Mouse (Mus musculus): ENCODE results near the gene Sik2.

Gene Sik2

GRCm38 (mm10) chr9:50986677-50987076, 22.2 kb downstream of the Sik2 start:
- DNase-seq (ENCODE audit: low read depth in 1 of 2, low spot score in 2 of 2) = no peak

- DNase-seq (ENCODE audit: low read depth in 1 of 2, low spot score in 2 of 2) = no peak
These were observed 22.8 kb downstream of the Sik2 start for GRCm38 (mm10) chr9:50986123-50986522.

GRCm38 (mm10) chr9:50981499-50982190, 27.2 kb downstream of the Sik2 start:
- DNase-seq (ENCODE audit: low read depth in 1 of 2, low spot score in 2 of 2) = no peak

- DNase-seq (ENCODE audit: low read depth in 1 of 2, low spot score in 2 of 2) = no peak
These were observed 34.2 kb downstream of the Sik2 start for GRCm38 (mm10) chr9:50974631-50975030.

- no peak for DNase-seq (ENCODE audit: low read depth in 1 of 2, low spot score in 2 of 2)
These were observed 38.5 kb downstream of the Sik2 start for GRCm38 (mm10) chr9:50970413-50970812.

GRCm38 (mm10) chr9:50969266-50969665, 39.6 kb downstream of the Sik2 start:
- no peak for DNase-seq (ENCODE audit: low read depth in 1 of 2, low spot score in 2 of 2)

- DNase-seq (ENCODE audit: low read depth in 1 of 2, low spot score in 2 of 2) = no peak
These were observed 42.6 kb downstream of the Sik2 start for GRCm38 (mm10) chr9:50966277-50966676.

GRCm38 (mm10) chr9:50965392-50965791, 43.5 kb downstream of the Sik2 start:
- no peak for DNase-seq (ENCODE audit: low read depth in 1 of 2, low spot score in 2 of 2)

GRCm38 (mm10) chr9:50964911-50965310, 44.0 kb downstream of the Sik2 start:
- DNase-seq (ENCODE audit: low read depth in 1 of 2, low spot score in 2 of 2) = no peak

GRCm38 (mm10) chr9:50957956-50958489, 50.9 kb downstream of the Sik2 start:
- DNase-seq (ENCODE audit: low read depth in 1 of 2, low spot score in 2 of 2) = no peak

- DNase-seq (ENCODE audit: low read depth in 1 of 2, low spot score in 2 of 2) = no peak
These were observed 53.7 kb downstream of the Sik2 start for GRCm38 (mm10) chr9:50955176-50955575.

- no peak for DNase-seq (ENCODE audit: low read depth in 1 of 2, low spot score in 2 of 2)
These were observed 60.6 kb downstream of the Sik2 start for GRCm38 (mm10) chr9:50948097-50948823.

- no peak for DNase-seq (ENCODE audit: low read depth in 1 of 2, low spot score in 2 of 2)
These were observed 62.5 kb downstream of the Sik2 start for GRCm38 (mm10) chr9:50946338-50946737.

GRCm38 (mm10) chr9:50944826-50945225, 64.0 kb downstream of the Sik2 start:
- no peak for DNase-seq (ENCODE audit: low read depth in 1 of 2, low spot score in 2 of 2)

GRCm38 (mm10) chr9:50942711-50943110, 66.2 kb downstream of the Sik2 start:
- no peak for DNase-seq (ENCODE audit: low read depth in 1 of 2, low spot score in 2 of 2)

GRCm38 (mm10) chr9:50941804-50942401, 67.0 kb downstream of the Sik2 start:
- no peak for DNase-seq (ENCODE audit: low read depth in 1 of 2, low spot score in 2 of 2)

- no peak for DNase-seq (ENCODE audit: low read depth in 1 of 2, low spot score in 2 of 2)
These were observed 78.9 kb downstream of the Sik2 start for GRCm38 (mm10) chr9:50929986-50930385.

- DNase-seq (ENCODE audit: low read depth in 1 of 2, low spot score in 2 of 2) = no peak
These were observed 83.1 kb downstream of the Sik2 start for GRCm38 (mm10) chr9:50925801-50926200.

GRCm38 (mm10) chr9:50924454-50924853, 84.4 kb downstream of the Sik2 start:
- no peak for DNase-seq (ENCODE audit: low read depth in 1 of 2, low spot score in 2 of 2)

- no peak for DNase-seq (ENCODE audit: low read depth in 1 of 2, low spot score in 2 of 2)
These were observed 86.3 kb downstream of the Sik2 start for GRCm38 (mm10) chr9:50922363-50923153.
